Mouse (Mus musculus): Measurements from ENCODE around the gene Gm45716.

Gm45716 gene

DNA sequence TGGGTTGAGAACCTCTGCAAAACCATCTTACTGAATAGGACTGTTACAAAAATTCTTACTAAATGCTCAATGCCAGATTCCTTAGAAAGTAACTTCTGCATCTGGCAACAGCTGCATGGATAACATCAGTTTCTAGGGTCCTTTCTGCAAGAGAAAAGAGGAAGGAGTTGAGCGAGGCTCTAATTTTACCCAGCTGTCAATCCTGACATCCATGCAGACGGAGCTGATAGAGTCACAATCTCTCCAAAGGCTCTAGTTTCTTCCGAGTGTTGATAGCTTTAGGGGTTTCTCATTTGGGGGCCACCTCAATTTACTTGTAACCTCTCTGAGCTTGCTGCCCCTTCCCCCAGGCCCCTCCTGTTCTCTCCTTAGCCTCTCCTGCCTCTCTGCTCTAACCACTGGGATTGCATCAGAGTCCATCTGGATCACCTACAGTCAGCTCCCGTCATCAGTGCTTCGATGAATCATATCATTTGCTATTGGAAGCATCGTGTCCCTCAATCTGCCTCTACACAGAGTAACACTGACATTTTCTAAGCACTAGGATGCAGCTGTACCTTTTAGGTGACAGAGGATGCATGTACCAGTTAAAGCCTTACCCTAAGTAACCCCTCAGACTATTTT is 32.7 kb downstream of the Gm45716 start:
- no peak for DNase-seq

GRCm38 (mm10) chr11:90220750-90221149 is 33.3 kb downstream of the Gm45716 start:
- DNase-seq: no peak

DNA sequence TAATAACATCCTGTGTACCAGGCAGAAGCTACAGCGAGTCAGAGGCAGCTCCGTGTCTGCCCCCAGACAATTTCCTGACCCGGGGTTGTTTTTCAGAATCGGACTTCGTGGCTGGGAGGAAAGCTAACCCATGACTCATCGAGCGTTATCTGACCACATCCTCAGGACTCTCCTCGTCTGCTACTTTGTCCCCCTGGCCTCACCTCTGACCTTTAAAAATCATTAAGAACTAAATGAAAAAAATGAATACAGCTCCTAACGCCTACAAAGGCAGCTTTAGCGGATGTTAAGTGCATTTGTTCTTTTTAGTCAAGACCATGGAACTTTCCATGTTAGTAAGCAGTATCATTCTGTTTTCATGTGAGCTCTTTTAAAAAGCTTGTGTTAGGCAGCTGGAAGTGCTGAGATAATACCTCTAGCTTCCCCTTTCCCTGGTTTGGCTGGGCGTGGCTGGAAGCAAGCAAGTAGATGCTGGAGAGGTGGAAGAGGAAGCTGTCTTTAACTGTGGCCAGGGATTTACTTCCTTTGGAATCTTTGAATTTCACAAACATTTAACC is 37.5 kb downstream of the Gm45716 start:
- DNase-seq: no peak

DNA sequence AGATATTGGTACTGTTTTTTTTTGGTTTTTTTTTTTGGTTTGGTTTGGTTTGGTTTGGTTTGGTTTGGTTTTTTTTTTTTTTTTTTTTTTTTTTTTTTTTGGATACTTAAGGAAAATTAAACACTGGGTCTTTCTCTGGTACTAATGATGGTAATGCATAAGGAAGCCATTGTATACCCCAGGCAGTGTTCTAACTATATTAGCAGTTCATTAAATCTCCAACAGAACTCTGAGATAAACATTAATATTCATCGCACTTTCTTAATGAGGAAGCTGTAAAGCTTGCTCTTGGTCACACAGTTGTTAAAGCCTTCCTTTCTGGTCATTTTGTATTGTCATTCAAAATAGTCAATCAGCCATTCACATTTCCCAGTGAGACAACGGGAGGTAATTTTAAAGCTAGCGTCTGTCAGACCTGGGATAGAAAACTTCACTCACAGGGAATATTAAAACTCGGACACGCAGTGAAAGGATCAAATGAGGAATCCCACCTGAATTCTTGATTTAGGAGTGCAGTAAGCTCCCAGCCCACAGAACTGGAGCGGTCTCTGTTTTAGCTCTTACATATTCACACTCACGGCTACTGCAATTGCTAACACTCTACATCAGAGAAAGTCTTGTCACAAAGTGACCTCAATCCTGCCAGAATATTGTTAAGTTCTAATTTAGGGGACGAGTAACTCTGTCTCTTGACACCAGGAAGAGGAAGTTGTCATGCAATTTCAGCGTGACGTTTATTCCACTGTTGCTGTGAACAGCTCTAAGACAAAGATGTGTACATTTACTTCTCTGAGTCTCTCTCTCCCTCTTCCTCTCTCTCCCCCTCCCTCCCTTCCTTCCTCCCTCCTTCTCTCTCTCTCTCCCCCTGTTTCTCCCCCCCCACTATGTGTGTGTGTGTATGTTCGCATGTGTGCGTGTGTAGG is 39.8 kb downstream of the Gm45716 start:
- no peak for DNase-seq

DNA sequence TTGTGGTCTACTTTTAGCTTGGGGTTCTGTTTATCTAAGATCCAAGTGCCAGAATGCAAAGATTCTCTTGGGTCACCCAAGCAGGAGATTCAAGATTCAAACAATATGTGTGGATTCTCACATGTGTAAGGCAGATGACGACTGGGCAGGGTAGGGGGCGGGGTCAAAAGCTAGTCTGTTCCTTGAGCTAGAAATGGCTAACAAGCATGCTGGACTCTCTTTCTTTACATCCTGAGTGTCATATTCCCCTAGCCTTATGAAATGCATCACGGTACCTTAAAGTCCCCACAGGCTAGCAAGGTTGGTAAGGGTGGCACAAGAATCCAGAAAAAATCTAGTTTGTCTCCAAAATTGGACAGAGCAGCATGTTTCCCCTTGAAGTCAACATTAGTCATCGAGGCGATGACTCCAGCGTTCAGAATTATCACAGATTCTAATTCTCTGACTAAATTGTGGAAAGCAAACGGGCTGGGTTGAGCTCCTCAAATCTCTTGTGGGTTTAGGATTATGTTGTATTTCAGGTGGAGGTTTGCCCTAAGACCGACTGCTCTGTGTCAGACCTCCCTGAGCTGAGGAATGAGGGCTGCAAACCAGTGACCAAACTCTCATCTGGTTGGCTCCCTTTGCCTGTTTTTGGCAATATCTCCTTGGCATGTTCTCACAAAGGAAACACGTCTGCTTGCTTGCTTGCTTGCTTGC is 40.9 kb downstream of the Gm45716 start:
- DNase-seq: no peak

GRCm38 (mm10) chr11:90229800-90230199 is 42.3 kb downstream of the Gm45716 start:
- no peak for DNase-seq

DNA sequence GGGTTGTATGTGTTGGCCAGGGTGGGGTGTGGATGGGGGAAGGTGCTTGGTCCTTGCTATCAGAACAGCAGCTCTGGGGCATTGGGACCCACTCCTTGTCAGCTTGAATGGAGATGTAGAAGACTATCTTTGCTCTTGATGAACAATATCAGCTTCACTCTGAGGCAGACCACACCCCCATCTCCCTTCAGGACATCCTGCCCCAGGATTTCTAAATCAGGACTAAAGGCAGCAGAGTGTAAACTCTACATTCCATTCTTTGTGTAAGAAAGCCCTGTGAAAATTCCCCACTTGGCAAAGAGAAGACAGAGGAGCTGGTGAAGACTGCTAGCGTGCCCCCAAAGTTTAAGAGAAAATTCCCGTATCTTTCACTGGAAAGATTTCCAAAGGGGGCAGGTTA is 43.2 kb downstream of the Gm45716 start:
- DNase-seq: no peak

DNA sequence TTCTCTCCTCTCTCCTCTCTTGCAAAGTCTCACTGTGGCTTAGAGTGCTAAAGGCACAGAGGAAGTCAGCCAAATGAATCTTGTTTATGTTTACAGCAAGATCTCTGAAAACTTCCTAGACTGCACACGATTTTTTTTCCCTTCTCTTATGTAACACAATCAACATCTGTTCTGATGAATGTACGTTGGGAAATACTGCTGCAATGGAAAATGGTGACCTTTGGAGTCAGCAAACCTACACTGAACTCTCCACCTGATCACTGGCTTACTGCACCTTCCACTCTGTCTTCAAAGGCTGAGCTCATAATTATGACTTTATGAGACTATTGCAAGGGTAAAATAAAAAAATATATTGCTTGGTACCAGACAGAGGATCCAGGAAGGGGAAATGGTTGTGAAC is 44.1 kb downstream of the Gm45716 start:
- DNase-seq: no peak

- DNase-seq: no peak
These were observed 45.2 kb downstream of the Gm45716 start for GRCm38 (mm10) chr11:90232685-90233084.

- no peak for DNase-seq
These were observed 47.7 kb downstream of the Gm45716 start for GRCm38 (mm10) chr11:90235221-90235620.

DNA sequence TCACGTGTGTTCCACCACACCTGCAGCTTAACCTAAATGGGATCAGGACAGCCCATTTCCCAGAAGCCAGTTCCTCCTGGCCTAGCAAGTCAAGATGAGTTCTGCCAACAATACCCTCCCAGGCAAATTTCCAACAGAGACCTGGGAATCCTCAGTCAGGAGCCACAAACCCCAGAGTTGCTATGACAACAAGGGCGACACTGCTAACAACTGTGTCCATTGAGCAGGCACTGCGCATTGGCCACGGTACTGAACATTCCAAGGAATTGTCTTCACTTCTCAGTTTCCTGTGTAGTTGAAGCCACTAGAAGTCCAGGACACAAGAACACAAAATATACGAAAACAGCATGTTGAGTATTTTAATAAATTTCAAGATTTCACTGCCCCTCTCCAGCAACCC is 50.1 kb downstream of the Gm45716 start:
- no peak for DNase-seq

GRCm38 (mm10) chr11:90238657-90239056 is 51.2 kb downstream of the Gm45716 start:
- no peak for DNase-seq

- no peak for DNase-seq
These were observed 53.3 kb downstream of the Gm45716 start for GRCm38 (mm10) chr11:90240652-90241330.

GRCm38 (mm10) chr11:90241874-90242273 is 54.4 kb downstream of the Gm45716 start:
- DNase-seq: no peak

- no peak for DNase-seq
These were observed 55.8 kb downstream of the Gm45716 start for GRCm38 (mm10) chr11:90243300-90243699.

GRCm38 (mm10) chr11:90245630-90246029 is 58.1 kb downstream of the Gm45716 start:
- DNase-seq: no peak

DNA sequence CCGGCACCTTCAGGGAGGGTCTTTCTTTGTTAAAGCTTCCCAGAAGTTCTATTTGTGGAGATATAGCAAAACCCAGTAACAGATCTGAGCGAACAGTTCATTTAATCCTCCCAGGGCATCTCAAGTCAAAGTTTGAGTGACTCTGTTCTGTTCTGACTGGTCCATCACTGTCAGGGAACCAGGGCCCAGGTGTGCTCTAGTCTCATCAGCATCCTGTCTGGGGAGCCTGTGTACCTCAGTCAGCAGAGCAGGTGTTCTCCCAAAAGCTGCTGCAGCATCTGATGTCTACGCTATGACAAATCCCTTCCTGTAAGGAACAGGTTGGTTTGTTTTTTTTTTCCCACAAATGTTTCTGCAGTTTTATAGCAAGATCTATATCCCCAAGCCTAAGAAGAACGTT is 59.2 kb downstream of the Gm45716 start:
- DNase-seq: no peak

DNA sequence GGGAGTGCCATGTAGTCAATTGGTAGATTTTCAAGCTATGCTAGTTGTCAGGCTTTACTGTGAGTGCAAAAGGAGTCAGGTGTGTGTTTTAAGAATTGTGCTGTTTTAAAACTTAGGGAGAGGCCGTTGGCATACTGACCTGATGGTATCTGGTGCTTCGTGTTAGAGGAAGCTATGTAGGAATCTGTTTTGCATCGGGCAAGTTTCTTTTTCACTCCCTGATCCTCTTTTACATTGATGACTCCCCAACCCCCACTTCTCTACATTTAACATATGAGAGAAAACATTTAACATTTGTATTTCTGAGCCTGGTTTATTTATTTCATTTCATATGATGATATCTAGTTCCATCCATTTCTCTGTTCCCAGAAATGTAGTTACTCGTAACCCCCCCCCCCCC is 60.3 kb downstream of the Gm45716 start:
- no peak for DNase-seq

- peak; percentile 96 to 97 for DNase-seq
These were observed 61.7 kb downstream of the Gm45716 start, which contains the start of gene Mmd for GRCm38 (mm10) chr11:90249025-90249650. Gene Mmd (plus strand): TSS chr11:90249456.

- no peak for DNase-seq
These were observed 62.2 kb downstream of the Gm45716 start for GRCm38 (mm10) chr11:90249701-90250141.

DNA sequence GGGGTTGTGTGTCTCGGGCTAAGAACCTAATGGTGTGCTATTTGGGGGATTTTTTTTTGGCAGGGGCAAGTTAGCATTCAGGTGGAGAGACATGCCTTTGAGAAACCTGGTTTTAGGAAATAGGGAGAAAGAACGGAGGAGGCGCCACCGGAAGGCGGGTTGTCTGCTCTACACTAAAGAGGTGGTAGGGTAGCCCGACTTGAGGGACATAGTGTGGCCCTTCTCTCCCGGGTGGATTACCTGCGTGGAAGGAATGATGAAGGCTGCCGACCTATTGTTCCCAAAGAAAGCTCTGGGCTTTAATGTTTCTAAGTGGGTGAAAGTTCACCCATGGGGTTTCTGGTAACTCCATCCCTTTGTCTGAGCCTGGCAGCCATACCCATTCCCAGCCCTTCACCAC is 62.7 kb downstream of the Gm45716 start:
- DNase-seq: peak; percentile 10 to 13

DNA sequence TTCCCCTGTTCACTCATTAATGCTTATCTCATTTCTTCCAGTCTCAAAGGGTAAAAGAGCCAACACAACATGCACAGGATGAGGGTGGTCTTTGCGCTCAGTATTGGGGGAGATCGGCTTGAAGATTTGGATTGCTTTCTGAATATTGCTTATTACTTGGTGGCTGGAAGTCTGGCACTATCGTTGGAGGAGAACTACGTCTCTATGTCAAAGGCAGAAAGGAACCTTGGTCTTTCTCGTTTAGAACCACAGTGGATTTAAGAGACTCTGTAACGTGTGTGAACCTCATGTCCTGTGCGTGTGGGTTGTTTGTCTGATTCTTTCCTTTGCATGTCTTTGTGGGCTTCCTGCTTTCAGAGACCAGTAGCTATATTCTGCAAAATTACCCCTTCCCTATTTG is 63.2 kb downstream of the Gm45716 start:
- DNase-seq: no peak
